Mouse (Mus musculus): Measurements from ENCODE around the gene Lrrc4c.

DNA sequence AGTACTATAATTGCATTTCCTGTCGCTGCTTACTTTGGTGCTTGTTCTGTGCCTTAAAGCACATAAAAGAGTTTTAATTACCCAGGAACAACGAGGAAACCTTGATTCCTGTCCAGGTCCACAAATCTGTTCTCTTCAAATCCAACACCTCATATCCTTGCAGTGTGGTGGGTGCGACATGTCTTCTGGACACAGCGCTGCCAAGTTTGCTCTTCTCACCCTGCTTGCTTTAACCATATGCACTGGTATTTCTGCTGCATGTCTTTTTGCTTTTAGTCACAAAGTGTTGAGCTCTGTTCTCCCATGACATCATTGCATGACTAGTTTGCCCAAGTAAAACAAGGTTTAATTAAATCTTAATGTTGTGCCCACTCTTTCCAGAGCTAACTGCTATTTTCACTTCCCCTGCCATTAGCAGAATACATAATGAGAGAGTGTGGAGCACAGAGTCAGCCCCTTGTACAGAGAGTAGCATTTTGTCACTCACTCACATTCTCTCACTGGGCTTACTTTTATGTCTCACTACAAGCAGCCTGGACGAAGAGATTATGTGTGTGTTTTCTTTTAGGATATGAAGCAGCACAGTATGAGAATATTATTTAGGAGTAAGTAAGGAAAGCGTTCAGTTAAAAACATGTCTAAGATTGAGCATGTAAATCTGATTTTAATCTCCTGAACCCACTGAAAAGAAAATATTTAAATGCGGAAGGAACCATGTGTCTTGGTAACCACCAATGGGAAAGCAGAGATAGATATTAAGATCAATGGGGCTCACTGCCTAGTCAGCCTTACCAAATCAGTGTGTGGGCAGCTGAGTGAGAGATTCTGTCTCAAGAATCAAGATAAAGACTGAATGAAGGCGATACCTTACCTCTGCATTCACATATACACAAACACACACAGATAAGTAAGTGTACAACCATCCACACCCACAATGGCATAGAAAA, 1096.7 kb downstream of the Lrrc4c start:
- TF ChIP-seq EP300 (IDR thresholded peaks at IDR 0.05; ENCODE audit: low read depth) (no peak), CTCF (IDR thresholded peaks at IDR 0.05; ENCODE audit: low read depth) (no peak)
